Mouse (Mus musculus): ENCODE measurements around the gene Hoxa4. TPM values are rescaled to one million over a fixed set of nuclear protein-coding genes. Genes with fewer than 3 reads are reported as not detected.

The Hoxa4 gene
- polyA plus RNA-seq, 1 experiment from 2014 or later: 1.8 TPM

DNA sequence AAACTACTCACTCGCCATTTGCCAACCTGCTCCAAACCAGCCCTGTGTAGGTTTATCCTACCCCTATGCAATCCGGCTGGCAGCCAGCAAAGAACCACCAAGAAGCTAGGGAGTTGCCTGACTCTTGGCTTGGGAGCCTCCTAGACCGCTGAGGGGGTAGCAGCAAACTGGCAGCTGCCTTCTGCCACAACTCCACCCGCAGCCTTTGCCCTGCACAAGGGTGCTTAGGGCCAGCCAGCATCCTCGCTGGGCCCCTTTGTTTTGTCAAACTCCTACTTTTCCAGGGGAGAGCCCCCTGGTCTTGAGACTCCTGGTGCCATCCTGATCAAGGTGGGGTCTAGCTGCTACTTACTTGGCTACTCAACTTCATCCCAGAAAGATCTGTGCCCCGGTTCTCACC, 6.9 kb downstream of the Hoxa4 start:
- 0 out of 2 replicates have a peak overlapping the region, but pooled peaks have one; percentile 28 for H3K4me3 ChIP-seq
- peak overlapping the region; percentile 63 for H3K27ac ChIP-seq
- peaks cover 95% of the 10 kb centered on the region for H3K4me1 ChIP-seq
- H3K9me3 ChIP-seq (replicated peaks): no peaks in the 10 kb centered on the region
- peaks cover 86% of the 10 kb centered on the region for H3K27me3 ChIP-seq (ENCODE audit: low read depth, poor library complexity, severe bottlenecking)
- peaks cover 46% of the 10 kb centered on the region for H3K36me3 ChIP-seq
- WGBS: 13% methylated on average over 6 of the region's 6 CpGs
- DNase-seq (ENCODE audit: low spot score): peak; percentile 45

DNA sequence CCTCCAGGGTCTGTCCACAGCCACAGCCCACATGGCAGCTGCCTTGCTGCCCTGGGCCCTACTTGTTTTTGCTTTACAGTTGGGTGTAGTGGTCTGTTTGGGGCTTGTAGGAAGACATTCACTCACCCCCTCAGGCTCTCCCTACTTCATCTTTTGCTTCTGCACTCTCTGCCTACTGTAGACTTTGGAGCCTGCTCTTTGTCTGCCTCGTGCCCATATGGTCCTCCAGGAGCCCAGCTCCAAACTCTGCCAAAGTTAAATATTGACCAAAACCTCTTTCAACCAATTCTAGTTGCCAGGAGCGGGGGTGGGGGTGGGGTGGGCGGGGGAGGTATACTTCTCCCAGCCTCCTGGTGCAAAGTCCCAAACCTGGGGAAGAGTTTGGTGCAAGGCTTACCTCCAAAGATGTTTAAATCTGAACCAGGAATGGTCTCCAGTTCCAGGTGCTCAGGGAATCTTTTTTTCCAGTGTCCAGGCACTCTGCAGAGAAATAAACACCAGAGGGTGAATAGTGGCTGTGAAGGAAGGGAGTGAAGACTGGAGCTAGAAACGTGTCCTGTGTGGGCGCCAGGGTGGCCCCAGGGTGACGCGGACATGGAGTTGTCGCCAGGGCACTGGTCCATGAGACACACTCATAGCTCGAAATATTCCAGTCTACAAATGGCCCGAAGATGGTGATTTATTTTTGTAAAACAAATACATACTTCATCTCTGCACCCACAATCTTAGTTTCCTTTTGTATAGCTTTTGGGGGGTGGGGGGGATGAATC, 8.1 kb downstream of the Hoxa4 start:
- H3K27ac ChIP-seq: peak overlapping the region; percentile 63; the same call in 1 of the 2 replicates
- peaks cover 86% of the 10 kb centered on the region for H3K27me3 ChIP-seq (ENCODE audit: low read depth, poor library complexity, severe bottlenecking)
- peaks cover 95% of the 10 kb centered on the region for H3K4me1 ChIP-seq
- peak overlapping the region; percentile 3; the same call in 1 of the 2 replicates for H3K4me3 ChIP-seq
- DNase-seq (ENCODE audit: low spot score): peak; percentile 46
- H3K36me3 ChIP-seq: peaks cover 34% of the 10 kb centered on the region
- 21% methylated on average over 10 of the region's 10 CpGs for whole genome bisulfite sequencing
- H3K9me3 ChIP-seq (replicated peaks): no peaks in the 10 kb centered on the region

DNA sequence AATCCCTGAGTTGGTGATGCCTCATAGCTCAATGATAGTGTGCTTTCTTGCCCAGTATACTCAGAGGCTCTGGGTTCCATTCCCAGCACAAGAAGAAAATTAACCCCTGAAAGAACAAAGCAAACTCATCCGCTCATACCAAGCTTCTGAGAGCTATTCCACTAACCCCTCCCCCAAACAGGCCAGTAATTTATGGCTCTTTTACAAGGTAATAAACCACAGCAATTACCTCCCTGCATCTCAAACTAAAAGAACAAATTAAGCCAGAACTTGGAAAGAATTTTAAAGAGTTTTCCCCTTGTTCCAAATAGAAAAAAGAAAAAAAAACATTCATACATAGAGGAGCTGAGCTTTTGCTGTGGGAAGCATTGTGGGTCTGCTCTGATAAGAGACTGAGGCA, 8.8 kb downstream of the Hoxa4 start:
- peak overlapping the region; percentile 3; the same call in 1 of the 2 replicates for H3K4me3 ChIP-seq
- H3K36me3 ChIP-seq: peaks cover 32% of the 10 kb centered on the region
- H3K27ac ChIP-seq: 0 out of 2 replicates have a peak overlapping the region, but pooled peaks have one; percentile 63
- DNase-seq (ENCODE audit: low spot score): no peak
- 8% methylated on average over 1 of the region's 1 CpGs for WGBS
- H3K9me3 ChIP-seq (replicated peaks): no peaks in the 10 kb centered on the region
- peaks cover 95% of the 10 kb centered on the region for H3K4me1 ChIP-seq
- H3K27me3 ChIP-seq (ENCODE audit: low read depth, poor library complexity, severe bottlenecking): peaks cover 86% of the 10 kb centered on the region

DNA sequence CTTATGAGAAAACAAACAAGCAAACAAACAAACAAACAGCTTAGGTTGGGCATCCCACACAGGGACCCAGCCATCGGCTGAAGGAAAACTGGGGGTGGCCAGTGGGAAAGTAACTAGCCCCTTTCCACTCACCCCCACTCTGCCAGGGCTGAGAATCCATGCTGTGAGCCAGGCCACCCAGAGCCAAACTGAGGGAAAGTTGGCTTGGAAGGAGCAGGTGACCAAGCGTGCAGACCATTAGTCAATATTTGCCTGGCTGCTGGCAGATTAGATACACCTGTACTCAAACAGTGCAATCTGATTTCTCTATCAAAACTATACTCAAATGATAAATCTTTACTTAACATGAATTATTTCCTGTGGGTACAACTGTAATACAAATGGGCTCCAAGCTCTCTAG, 9.5 kb downstream of the Hoxa4 start:
- H3K27ac ChIP-seq: no peak overlapping the region
- no peak for DNase-seq (ENCODE audit: low spot score)
- H3K36me3 ChIP-seq: peaks cover 29% of the 10 kb centered on the region
- H3K27me3 ChIP-seq (ENCODE audit: low read depth, poor library complexity, severe bottlenecking): peaks cover 86% of the 10 kb centered on the region
- no peak overlapping the region for H3K4me3 ChIP-seq
- peaks cover 100% of the 10 kb centered on the region for H3K4me1 ChIP-seq
- 28% methylated on average over 2 of the region's 2 CpGs for WGBS
- H3K9me3 ChIP-seq (replicated peaks): no peaks in the 10 kb centered on the region

DNA sequence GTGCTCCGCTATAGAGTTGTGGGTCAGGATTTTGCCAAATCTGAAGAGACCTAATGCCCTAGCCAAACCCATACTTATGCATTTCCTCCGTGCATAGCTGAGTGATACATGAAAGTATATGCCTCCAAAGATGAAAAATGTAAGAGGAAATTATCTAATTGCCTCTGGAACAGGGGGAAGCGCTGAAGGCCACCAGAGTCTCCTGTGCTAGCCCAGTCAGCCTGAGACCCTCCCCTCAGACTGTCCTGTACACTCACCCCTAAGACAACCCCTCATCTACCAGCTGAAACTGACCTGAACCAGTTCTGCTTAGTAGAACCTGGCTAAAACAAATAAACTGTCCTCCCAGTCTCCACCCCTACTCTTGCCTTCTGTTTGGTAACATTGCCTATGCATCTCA, 10.8 kb downstream of the Hoxa4 start:
- H3K27ac ChIP-seq: peak overlapping the region; percentile 90; the same call in 1 of the 2 replicates
- no peak for DNase-seq (ENCODE audit: low spot score)
- H3K9me3 ChIP-seq (replicated peaks): no peaks in the 10 kb centered on the region
- H3K36me3 ChIP-seq: peaks cover 20% of the 10 kb centered on the region
- 8% methylated on average over 3 of the region's 3 CpGs for WGBS
- H3K4me1 ChIP-seq: peaks cover 100% of the 10 kb centered on the region
- peak overlapping the region; percentile 65; the same call in 1 of the 2 replicates for H3K4me3 ChIP-seq
- peaks cover 82% of the 10 kb centered on the region for H3K27me3 ChIP-seq (ENCODE audit: low read depth, poor library complexity, severe bottlenecking)

DNA sequence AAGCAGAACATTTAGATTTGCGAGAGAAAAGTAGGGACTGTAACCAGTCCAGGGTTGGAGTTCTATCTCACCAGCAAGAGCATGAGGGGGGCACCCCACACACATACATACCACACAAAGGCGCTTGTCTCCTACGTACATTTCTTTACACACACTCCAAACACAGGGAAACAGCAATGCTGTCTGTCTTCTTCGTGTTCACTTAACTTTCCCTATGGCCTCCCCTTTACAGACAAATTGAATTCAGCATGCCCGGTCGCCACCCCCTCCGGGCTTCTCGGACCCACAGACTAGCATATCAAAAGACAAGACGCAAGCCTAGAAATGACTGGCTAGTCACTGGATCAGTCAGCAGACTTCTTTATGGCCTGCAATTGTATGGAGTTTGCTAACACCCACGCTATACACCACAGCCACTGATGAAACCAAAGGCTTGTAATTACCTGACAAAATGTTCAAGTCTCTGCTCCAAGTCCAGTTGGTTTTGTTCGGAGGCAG, 11.3 kb downstream of the Hoxa4 start:
- Histone ChIP-seq H3K4me3 (peak overlapping the region; percentile 65), H3K4me1 (peaks cover 100% of the 10 kb centered on the region)

DNA sequence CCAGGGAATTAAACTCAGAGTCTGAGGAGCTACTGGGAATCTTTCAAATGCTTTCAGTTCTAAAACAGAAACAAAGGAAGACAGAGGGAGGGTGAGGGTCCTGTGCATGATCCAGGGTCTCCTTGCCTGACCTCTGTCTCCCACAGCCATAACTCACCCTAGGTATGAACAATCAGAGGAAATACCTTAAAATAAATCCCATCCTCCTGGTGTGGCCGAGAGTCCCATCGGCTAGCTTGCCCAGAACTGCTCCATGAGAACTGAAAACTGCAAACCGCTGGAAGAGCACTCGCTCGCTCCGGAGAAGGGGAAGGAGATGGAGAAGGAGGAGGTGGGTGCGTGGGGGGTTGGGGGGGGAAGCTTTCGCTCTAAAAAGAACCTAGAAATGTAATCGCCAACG, 11.9 kb downstream of the Hoxa4 start:
- H3K27me3 ChIP-seq (ENCODE audit: low read depth, poor library complexity, severe bottlenecking): peaks cover 89% of the 10 kb centered on the region
- peak overlapping the region; percentile 65 for H3K4me3 ChIP-seq
- peaks cover 100% of the 10 kb centered on the region for H3K4me1 ChIP-seq
- 2% methylated on average over 10 of the region's 10 CpGs for WGBS
- H3K36me3 ChIP-seq: peaks cover 20% of the 10 kb centered on the region
- H3K9me3 ChIP-seq (replicated peaks): no peaks in the 10 kb centered on the region
- no peak for DNase-seq (ENCODE audit: low spot score)
- H3K27ac ChIP-seq: peak overlapping the region; percentile 90

More for the DNA sequence above, 11.3 kb downstream of the Hoxa4 start:
- H3K27me3 ChIP-seq (ENCODE audit: low read depth, poor library complexity, severe bottlenecking): peaks cover 86% of the 10 kb centered on the region
- DNase-seq (ENCODE audit: low spot score): no peak
- H3K27ac ChIP-seq: peak overlapping the region; percentile 90
- H3K36me3 ChIP-seq: peaks cover 20% of the 10 kb centered on the region
- no peaks in the 10 kb centered on the region for H3K9me3 ChIP-seq (replicated peaks)
- WGBS: 4% methylated on average over 11 of the region's 11 CpGs

DNA sequence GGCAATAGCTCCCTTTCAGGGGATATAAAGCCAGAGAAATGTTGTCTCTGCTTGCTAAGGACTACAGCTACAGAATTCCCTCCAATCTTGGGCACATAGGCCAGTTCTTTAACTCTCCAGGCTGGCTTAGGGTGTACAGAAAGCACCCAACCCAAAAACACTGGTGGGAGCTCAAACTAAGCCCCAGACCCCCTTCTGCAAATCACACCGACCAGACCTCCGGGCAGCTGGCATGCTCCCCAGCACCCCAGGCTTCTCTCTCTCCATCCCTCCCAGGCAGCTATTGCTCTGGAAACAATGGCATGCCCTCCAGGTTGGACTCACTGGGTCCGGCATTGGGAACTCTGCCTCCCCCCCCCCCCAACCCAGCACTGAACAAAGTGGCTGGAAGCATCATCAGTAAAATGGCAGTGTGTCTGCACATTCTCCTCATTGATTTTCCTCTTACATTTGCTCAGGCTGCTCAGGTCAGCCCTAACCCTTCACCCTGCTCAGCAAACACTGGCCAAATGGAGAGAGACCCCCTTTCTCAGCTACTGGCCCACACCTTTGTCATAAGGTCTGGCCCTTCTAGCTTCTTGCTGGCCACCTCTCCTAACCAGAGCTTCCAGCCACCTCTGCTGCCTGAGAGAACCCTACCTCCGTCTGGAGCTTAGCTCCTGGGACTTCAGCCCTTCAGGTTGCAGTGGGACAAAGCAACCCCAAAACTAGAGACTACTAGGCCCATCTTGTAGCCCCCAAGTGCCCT, 12.5 kb downstream of the Hoxa4 start:
- peak overlapping the region; percentile 65 for H3K4me3 ChIP-seq
- peaks cover 20% of the 10 kb centered on the region for H3K36me3 ChIP-seq
- H3K27ac ChIP-seq: peak overlapping the region; percentile 90
- H3K27me3 ChIP-seq (ENCODE audit: low read depth, poor library complexity, severe bottlenecking): peaks cover 86% of the 10 kb centered on the region
- DNase-seq (ENCODE audit: low spot score): peak; percentile 51
- no peaks in the 10 kb centered on the region for H3K9me3 ChIP-seq (replicated peaks)
- peaks cover 100% of the 10 kb centered on the region for H3K4me1 ChIP-seq
- 6% methylated on average over 4 of the region's 4 CpGs for WGBS

DNA sequence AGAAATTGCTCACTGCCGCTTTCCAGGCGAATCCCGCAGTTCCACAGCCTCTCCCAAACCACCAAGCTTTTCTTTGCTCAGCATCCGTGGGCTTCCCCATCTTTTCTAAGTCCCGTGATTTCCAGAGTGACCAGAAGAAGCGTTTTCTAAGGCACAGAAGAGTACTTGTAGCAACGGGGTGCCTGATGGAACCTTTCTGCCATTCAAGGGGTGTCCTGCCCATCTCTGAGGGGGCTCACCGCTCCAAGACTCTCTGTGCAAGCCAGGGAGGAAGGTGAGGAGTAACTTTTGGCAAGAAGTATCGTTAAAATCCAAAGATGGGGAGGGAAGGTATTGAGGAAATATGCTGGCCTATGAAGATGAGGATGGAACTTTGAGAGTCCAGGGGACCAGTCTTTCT, 13.7 kb downstream of the Hoxa4 start:
- H3K27me3 ChIP-seq (ENCODE audit: low read depth, poor library complexity, severe bottlenecking): peaks cover 84% of the 10 kb centered on the region
- whole genome bisulfite sequencing: 1% methylated on average over 9 of the region's 9 CpGs
- peaks cover 16% of the 10 kb centered on the region for H3K36me3 ChIP-seq
- H3K27ac ChIP-seq: peak overlapping the region; percentile 90
- no peaks in the 10 kb centered on the region for H3K9me3 ChIP-seq (replicated peaks)
- peak overlapping the region; percentile 65 for H3K4me3 ChIP-seq
- peak; percentile 55 for DNase-seq (ENCODE audit: low spot score)
- peaks cover 100% of the 10 kb centered on the region for H3K4me1 ChIP-seq

DNA sequence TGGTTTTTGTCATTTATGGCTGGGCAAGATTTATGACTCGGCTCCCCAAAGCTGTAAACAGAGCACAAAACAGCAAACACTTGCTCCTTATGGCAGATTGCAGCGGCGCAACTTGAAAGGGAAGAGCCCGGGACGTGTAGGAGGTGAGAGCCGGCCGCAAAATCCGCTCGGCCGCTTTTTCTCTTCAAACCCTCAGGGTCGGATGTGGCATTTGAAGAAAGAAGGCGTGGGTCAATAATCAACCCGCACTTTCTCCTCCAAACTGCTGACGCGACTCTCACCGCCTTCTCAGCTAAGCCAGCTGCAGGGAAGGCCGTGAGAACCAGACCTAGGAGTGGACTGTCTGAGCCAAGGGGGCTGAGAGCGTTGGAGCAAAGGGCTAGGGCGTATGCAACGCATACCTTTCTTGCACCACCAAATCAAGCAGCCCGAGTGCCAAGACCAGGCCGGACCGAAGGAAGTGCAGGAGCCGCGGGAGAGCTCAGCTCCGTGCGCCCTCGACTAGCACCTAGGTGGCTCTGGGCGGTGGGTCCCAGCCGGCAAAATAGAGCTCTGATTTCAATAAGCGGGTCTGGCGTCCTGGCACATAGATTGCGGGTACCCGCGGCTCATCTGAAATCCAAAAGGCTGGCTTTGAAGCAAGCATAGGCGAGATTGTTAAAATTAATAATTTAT, 14.4 kb downstream of the Hoxa4 start, which contains the start of gene 5730596B20Rik:
TSS of gene 5730596B20Rik (plus strand) at position 438 of the 675 bp plus-strand sequence.
- Histone ChIP-seq H3K36me3 (peaks cover 17% of the 10 kb centered on the region), H3K4me1 (peaks cover 100% of the 10 kb centered on the region), H3K4me3 (peak within 1 kb of the TSS; percentile 65), H3K9me3 (replicated peaks) (no peaks in the 10 kb centered on the region), H3K27me3 (ENCODE audit: low read depth, poor library complexity, severe bottlenecking) (peaks cover 85% of the 10 kb centered on the region), H3K27ac (peak within 1 kb of the TSS; percentile 90)
- peak; percentile 79 for DNase-seq (ENCODE audit: low spot score)
- under 1% methylated on average over 36 of the region's 36 CpGs for WGBS

DNA sequence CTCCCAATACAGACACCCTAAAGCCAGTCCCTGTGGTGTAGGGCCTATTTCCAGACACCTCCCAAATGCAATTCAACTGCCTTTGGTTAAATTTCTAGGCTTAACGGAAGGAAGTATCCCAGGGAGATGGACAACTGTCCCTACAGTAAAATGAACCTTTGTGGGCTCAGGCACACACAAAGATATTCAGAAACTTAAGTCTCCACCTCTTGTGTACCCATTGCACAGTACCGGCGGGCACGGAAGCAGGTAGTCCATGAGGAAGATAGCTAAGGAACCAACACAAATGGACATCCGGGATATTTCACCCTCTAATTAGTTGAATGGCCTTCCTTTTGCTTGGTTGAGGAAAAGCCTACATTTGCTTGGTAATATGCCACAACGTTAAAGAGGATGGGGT, 15.2 kb downstream of the Hoxa4 start:
- peaks cover 13% of the 10 kb centered on the region for H3K36me3 ChIP-seq
- 1% methylated on average over 6 of the region's 6 CpGs for WGBS
- peak overlapping the region; percentile 90 for H3K27ac ChIP-seq
- peak; percentile 54 for DNase-seq (ENCODE audit: low spot score)
- H3K27me3 ChIP-seq (ENCODE audit: low read depth, poor library complexity, severe bottlenecking): peaks cover 85% of the 10 kb centered on the region
- peak overlapping the region; percentile 65 for H3K4me3 ChIP-seq
- no peaks in the 10 kb centered on the region for H3K9me3 ChIP-seq (replicated peaks)
- peaks cover 100% of the 10 kb centered on the region for H3K4me1 ChIP-seq

DNA sequence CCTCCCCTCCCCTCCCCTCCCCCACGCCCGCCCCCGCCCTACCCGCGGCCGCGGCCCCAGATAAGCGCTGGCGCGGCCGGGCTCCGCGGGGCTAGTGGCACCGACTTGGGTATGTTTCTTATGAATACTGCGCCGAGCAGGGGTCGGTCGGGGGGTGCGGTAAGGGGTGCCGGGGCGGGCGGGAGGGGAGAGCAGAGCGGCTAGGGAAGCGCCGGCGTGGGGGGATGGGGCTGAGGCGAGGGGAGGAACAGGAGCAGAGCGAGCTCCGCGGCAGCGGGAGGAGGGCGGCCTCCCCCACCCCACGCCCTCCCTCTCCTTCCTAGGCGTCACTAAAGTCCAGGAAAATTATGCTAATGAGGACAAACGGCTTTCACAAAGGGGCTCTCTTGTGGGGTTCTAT, 15.7 kb downstream of the Hoxa4 start:
- 2% methylated on average over 20 of the region's 35 CpGs for WGBS
- peaks cover 100% of the 10 kb centered on the region for H3K4me1 ChIP-seq
- DNase-seq (ENCODE audit: low spot score): peak; percentile 73
- peaks cover 8% of the 10 kb centered on the region for H3K36me3 ChIP-seq
- H3K27ac ChIP-seq: peak overlapping the region; percentile 90
- H3K4me3 ChIP-seq: peak overlapping the region; percentile 65
- H3K27me3 ChIP-seq (ENCODE audit: low read depth, poor library complexity, severe bottlenecking): peaks cover 85% of the 10 kb centered on the region
- no peaks in the 10 kb centered on the region for H3K9me3 ChIP-seq (replicated peaks)

Measured in limb, embryonic 10.5 days (tissue).